Mouse (Mus musculus) B cell, adult 2 months (primary cell): ENCODE results near the gene Hps5.
A peak's percentile ranks its signal among the peaks of the same experiment; 100 is the strongest.
"Not testable (repeated sequence)": the region's sequence is repeated elsewhere in the genome, so short reads cannot be mapped to it uniquely, and the experiment has no call there.

Experiments
- DNase-seq, 2 experiments: peaks; one replicate each; pipeline ENCODE4 v3.0.0; 2022

Hps5 gene

DNA sequence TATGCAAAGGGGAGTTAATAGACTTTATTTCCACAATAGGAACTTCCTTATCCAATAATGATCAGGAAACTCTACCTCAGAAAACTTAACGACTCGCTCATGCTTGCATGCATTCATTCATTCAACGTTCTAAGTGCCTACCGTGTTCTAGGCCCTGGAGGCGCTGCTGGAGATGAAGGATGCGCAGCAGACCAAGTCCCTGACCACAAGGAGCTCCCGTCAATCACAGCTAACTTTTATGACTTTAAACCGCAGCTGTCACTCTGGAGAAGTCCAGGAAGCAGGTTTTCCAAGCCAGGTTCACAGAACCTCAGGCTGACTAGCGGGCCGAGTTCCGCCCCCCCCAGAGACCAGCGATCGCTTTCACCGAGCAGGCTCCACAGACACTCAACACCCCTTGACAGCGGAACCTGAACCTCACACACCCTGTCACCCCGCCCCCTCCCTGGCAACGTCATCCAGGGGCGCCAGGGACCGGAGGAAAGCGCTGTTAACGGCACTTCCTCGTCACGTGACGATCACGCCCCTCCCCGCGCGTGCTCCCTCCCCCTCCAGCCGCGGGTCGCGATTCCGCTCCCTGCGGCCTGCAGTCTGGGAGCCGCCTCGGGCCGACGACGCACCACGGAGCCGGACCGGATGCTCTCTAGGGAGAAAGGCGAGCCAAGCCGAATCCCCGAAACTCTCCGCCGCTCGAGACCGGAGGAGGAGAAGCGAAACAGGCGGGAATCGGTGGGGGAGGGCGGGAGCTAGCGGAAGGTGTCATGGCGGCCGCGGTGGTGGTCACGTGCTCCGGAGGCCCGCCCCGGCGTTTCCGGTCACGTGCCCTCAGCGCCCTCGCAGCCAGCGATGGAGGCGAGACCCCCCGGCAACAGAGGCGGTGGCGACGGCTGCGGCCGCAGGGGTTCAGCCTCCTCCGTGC, at the start of gene Hps5, which contains the start of gene Gtf2h1:
TSS of gene Hps5 (minus strand) at position 778 of the 919 bp plus-strand sequence.
TSS of gene Gtf2h1 (plus strand) at position 817 of the 919 bp plus-strand sequence.
- peak; percentile 100 for DNase-seq

DNA sequence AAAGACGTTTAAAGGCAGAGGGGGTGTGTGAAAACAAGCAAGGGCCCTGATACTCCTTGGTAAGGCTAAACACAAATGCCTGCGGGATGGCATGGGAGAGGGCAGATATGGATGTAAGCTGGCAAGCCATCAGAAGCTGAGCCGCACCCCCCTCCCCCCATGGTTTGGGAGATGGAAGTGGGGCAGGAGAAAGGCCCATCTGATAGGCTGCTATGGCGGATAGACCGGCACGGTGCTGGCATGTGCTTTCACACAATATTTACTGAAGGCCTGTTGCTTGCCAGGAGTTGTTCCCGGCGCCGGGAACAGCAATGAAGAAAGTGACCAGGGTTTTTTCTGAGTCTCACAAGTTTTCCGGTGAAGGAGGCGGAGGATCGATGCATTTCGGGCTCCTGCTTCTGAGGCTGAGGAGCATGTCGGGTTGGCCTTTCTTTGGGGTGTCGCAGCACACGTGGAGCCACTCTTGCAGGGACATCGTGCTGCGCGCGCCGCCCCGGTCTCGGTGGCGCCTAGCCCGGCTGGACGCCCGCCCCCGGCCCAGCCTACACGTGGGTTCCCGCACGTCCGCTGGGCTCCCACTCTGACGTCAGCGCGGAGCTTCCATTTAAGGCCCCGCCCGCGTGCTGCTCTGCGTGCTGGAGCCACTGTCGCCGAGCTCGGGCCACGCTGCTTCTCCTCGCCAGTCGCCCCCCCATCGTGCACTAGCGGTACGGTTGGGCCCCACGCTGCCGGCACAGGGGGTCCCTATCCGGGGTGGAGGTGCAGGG, 49.5 kb upstream of the Hps5 start:
- DNase-seq, result peak; percentile 88 to 89

DNA sequence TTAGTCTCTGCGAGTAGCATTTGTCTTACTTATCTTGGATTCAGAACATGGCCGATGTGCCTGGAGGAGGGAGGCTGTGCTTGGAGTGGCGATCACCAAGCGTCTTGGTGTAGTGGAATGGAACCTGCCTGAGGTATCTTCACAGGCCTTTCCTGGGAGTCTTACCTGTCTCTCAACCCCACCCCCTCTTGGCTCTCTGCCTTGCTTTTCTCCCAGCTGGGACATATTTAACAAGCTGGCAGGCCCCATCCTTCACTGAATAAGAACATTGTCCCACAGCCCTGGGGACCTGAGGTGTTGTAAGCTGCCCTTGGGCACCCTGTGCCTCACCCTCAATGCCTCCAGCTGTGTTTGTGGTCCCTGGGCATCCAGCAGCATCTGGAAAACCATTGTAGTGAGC, 47.7 kb upstream of the Hps5 start:
- DNase-seq, result no peak

DNA sequence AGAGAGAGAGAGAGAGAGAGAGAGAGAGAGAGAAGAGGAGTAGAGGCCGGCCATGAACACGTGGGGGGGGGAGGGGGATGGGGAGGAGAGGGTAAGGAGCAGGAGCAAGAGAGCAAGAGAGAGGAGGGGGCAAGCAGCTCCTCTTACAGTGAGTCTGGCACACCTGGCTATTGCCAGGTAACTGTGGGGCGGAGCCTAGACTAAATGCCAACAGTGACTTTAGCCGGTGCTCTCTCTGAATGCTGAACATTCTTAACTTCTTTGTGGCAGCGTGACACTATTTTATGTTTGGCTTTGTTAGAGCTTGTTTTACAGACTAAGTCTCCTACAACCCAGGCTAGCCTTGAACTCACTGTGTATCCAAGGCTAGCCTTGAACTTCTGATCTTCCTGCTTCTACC, 46.4 kb upstream of the Hps5 start:
- no peak for DNase-seq

DNA sequence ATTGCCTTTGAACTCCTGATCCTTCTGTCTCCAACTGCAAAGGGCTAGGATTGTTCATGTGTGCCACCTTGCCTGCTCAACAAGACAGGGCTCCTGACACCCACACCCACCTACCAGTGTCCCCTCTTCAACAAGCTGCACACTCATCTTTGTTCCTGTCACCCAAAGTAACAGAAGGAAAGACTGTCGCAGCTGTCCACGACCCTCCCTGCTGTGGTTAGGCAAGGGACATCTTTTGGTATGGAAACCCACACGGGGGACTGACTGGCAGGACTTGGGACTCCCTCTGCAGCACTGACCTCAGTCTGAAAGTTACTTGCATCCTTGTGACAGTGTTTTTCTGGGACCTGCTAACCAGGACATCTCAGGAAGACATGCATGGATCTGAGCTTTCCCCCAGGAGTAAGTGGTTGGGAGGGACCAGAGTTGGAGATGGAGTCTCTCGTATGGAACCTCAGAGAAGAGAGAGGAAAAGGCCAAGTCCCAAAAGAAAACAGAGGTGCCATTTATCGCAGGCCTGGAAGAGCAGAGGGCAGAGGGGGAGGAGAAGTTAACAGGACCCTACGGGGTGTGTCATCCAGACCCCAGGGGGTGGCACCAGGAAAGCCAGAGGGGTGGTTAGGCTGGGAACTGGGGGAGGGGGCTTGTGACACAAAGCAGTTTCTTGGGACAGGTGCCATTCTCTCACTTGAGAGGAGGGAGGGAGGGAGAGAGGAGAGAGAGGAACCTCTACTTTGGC, 45.1 kb upstream of the Hps5 start, which contains the start of gene Ldha:
TSS of gene Ldha (plus strand) at position 689 of the 739 bp plus-strand sequence.
- DNase-seq, result no peak

DNA sequence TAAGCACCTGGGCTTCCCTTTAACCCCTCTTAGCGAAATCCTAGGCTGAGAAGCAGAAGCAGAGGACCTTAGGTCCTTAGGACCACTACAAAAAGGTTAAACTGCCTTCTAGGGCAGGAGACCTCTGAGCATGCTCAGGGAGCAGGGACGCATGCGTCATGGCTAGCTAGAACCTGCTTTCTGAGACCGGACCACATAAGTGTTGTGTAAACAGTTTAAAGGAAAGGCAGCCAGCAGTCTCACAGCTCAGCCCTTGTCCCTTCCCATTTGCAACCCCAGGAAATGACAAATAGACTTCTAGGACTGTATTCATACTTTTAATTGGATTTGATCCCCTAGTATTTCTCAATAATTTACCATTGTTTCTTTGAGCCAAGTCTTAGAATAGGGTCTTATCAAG, 44.5 kb upstream of the Hps5 start:
- no peak for DNase-seq

DNA sequence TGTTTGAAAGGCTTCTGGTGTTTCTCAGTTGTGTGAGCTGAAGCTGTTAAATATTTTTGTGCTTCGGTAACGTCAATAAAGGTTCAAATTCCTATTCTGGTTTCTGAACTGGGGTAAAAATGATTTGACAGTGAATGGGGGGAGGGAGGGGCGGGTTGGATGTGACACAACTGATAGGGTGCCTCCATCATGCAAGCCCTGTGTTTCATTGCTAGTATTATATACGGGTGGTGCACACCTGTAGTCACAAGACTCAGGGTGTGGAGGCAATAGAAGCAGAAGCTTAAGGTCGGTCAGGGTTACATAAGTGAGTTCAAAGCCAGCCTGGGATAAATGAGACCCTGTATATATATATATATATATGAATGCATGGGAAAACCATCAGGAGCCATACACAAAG, 44.0 kb upstream of the Hps5 start:
- no peak for DNase-seq

DNA sequence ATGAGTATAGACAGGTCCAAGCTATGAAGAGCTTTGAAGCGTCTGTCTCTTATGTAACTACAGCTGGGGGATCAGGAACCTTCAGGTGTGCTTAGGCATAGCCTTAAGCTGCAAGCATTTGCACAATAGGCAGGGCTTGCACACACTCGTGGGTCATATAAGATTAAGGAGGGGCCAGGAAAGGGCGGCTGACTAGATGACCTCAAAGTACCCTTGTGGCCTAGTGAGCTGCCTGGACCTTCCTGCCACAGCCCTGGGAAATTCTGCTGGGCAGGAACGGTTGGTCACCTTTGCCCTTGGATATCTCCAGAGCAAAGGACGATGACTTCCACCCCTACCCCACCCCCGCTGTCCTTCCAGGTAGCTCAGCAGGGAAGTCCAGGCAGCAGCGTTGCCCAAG, 43.6 kb upstream of the Hps5 start:
- no peak for DNase-seq

DNA sequence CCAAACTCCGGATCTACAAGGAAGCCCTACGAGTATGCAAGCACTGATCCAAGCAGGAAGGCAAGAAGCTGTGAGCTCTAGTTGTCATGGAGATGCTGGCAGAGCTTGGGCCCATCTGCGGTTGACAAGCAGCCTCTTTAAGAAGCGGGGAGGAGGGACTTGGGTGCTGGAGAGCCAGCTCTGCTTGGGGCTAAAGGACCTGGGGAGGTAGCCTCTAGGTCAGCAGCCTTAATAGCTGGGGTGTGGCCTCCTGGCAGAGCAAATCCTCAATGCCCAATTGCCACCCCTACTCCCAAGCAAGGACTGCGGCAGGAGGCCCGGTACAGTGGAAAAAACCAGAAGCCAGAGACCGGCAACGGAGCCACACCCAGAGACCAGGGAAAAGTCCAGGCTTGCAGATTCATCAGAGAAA, 43.0 kb upstream of the Hps5 start:
- peak in 1 of 2 experiments; percentile 5 for DNase-seq

DNA sequence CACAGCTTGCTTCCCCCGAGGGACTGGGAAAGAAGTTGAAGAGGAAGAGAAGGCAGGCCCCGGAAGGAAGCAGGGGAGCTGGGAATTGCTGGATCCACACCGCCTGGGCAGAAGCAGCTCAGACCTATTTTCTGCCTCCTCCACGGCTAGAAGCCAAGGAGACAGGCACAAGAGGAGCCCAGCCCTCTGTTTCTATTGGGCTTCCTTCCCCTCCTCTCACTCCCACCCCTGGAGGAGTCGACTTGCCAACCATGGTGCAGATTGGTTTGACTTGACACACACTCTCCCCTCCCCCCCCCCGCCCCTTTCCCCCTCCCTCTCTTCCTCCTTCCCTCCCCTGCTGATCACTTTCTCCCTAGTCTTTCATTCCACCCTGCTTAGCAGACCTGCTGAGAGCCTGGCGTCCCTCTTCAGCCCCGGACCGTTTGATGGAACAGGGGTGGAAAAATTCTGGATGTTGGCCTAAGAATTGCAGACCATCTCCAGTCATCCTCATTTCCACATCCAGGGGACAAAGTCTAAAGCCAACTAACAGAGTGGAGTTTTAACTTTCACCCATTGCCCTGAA, 42.3 kb upstream of the Hps5 start:
- DNase-seq, result no peak

DNA sequence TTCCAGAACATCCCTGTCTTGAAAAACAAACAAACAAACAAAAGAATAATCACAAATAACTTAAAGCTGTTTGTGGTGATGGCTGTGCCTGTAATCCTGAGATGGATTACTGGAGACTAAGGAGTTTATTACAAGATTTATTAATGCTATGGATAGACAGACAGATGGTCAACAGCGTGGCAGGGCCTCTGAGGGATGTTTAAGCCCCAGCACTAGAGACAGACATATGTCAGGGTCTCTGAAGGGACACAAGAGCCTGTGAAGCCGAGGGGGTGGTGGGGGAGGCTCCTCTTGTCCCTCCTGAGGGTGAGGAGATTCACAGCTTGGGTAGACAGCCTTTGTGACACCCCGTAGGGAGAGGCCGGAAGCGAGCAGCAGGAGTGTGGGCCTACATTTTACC, 41.2 kb upstream of the Hps5 start:
- no peak for DNase-seq

DNA sequence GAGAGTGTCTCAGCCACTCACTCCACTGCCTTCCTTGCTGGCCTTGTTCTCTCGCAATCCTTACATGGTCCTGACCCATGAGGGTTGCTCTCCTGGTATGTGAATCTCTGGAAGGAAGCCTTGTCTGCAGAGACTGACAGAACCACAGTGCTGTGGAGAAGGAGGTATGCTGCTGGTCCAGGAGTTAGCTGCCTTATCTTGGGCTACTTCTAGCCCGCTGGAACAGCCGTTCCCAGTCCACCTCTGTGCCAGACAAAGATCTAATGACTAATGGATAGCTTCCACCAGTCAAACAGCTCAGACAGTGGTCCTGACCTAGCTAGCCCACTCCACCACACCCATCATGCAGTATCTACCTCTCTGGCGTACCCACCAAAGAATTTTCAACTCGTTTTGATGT, 40.5 kb upstream of the Hps5 start:
- no peak for DNase-seq

DNA sequence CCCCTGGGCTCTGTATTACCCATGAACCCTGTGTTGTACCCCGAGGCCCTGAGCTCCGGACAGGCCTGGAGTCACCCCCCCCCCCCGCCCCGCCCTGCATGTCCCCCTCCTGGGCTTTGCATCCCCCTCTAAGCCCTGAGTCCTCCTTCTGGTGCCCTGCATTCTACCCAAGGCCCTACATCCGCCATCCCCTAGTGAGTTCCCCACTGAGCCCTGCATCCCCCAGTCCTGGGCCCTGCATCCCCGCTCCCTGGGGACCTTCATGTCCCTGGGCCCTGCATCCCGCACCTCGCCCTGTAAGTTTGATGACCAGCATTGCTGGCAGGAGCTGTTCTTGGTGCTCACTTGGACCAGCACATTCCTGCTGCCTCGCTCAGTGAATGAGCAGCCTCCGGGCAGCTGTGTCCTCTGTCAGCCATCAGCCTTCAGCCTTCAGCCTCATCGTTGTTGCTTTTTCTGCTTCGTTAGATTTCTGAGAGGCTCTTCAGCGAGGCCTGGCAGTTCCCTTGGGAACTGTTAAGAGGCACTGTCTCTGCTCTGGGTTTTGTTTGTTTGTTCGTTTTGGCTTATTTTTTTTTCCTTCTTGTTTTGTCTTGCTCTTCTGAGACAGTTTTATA, 39.2 kb upstream of the Hps5 start:
- DNase-seq, result no peak

DNA sequence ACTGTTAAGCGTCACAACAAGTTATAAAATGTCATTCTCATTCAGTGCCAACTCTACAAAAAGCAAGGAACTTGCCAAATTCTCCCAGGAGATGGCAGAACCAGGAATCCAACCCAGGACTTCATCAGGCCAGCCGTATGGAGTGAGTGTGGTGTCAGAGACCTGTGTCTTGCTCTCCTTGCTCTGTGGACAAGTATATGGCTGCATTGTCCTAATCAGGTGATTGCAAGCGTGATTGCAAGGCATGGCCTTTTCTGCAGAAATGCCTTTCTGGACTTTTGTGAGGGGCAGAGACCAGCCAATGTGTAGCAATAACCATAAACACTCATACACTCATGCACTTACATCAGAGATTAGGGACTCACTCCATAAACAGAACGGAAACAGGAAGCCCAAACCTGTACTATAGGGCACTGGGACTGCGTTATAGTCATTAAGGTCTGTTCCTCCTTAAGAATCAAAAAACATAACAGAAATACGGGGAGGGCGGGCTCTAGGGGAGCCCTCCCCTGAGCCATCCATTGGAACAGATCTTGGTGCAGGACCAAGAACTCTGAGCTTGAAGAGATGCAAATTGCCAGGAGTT, 37.9 kb upstream of the Hps5 start:
- DNase-seq, result no peak

DNA sequence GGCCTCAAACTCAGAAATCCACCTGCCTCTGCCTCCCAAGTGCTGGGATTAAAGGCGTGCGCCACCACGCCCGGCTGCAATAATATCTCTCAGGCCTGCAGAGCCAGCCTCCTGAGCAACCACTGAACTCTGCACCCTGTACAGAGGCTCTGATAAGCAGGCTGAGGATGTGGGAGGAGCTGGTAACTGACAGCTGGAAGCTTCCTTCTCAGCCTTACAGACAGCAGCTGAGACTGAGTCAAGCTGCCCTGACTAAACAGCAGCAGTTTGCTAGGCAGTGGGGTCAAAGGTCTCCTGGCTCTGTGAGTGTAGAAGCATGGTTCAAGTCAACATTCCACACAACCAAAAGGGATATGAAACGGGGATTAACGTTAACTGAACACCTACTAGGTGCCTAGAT, 37.4 kb upstream of the Hps5 start:
- no peak for DNase-seq

DNA sequence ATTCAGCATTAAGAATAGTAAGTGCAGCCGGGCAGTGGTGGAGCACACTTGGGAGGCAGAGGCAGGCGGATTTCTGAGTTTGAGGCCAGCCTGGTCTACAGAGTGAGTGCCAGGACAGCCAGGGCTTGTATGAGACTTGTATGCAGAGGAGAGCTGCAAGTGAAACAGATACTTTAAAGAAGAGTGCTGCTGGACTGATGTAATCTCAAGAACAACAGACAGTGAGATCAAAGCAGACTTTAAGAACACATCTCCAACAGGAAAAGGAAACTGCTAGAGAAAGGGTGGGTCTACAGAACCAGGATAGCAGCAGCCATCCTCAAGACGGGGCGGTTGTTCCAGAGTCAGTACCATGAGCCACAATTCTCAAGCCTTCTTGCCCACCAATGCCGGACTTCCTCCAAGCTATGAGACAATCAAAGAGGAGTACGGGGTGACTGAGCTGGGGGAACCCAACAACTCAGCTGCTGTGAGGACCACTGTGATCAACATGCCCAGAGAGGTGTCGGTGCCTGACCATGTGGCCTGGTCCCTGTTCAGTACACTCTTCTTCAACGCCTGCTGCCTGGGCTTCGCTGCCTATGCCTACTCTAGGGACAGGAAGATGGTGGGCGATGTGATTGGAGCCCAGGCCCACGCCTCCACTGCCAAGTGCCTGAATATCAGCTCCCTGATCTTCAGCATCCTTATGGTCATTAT, 36.4 kb upstream of the Hps5 start:
- DNase-seq, result not testable (repeated sequence)

DNA sequence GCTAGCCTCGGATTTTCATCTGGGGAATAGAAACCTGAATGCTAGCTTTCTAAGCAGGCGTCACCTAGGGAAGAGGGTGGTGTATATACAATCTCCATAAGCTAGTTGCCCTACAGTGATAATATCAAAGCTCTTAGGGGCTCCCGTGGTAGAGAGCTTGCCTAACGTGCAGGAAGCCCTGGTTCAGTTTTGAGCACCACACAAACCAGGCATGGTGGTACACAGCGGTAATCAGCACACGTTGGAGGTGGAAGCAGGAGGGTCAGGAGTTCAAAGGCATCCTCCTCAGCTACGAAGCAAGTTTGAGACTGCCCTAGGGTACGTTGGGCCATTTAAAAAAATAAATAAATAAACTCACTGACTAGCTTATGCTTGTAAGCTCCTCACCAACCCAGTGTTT, 35.8 kb upstream of the Hps5 start:
- no peak for DNase-seq

DNA sequence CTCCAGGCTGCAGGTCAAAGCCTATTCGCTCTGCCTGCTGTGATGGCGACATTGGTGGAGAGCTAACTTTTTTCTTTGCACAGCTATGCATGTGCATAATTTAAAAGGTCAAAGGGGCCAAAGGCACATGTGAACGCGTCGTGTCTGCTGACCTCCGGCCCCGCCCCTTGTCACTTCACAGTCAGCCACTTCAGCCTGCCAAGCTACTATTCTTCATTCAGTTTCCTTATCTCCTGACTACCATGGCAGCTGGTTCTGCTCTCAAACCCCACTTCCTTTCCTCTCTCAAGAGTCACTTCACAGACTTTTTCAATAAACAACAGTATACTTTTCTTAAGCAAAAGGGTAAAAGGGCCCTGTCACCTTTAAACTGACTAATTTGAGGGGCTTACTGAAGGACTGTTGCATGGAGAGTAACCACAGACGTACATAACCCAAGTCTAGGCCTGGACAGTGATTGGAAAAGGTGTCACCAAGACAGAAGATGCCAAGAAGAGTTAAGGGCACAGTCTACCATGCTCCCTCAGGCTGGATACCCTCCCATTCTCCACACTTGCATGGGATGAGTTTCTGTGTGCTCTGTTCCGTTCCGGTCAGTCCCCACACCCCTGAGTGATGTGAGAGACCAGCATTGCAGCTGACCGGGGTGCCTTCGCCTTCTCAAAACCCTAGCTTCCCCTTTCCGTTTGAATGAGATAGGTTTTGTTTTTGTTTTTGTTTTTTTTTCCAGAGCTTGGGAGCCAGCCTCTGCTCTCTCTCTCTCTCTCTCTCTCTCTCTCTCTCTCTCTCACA, 35.1 kb upstream of the Hps5 start:
- DNase-seq, result no peak

DNA sequence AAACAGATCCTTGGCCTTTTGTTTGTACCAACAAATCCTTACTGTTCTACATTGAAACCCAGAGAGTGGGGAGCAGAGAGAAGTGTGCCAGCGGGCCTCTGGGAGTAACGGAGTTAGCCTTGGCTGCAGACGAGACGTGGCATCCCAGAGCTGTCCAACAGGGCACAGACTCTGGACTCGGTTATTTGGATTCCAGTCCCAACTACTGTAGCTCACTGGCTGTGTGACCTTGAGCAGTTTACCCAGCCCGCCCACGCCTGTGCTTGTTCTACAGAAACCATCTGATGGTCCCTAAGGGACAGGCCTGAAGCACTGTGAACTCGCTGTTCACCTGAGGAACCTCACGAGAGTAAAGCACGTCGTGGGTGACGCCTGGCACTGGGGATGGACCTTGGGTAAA, 34.0 kb upstream of the Hps5 start:
- DNase-seq, result no peak

DNA sequence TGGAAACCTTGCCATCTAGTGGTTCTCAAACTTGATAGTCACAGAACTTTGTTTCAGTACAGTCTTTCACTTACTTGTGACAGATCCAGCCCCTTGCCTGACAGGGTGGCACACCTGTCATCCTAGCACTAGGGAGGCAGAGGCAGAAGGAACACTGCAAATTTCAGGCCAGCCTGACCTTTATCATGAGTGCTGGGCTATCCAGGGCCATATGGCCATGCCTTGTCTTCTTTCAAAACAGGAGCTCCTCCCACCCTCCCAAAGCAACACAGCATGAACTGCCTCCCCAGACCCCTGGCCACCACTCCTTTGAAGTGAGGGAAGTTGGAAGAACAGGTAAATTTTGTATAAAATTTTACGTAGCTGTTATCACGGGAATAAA, 31.9 kb upstream of the Hps5 start:
- no peak for DNase-seq
